27 mouse cellular contexts compared by ENCODE assay signal in the genomic region with DNA sequence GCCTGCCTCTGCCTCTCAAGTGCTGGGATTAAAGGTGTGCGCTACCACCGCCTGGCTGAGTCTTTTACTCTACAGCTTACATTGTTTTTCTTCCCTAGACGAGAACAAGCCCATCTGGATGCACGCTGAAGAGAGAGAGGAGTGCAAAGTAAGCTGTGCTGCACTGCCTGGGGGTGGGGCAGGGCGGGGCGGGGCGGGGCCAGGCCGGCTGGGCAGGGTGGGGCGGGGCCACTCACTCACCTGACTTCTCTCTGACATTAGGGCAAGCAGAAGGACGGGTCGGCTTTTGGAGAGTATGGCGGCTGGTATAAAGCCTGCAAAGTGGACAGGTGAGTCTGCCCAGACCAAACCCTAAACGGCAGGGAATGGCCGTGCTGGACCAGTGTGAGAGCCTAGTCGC. TPM values are rescaled to one million over a fixed set of nuclear protein-coding genes. Genes with fewer than 3 reads are reported as not detected.
DNase-seq lines count a peak whose midpoint lies in the region; ATAC-seq and TF ChIP-seq lines count a peak whose summit lies in the region.
"Had no signal": no experiment of that assay in that cellular context is flagged by ENCODE, and none has a peak within 500 bp of the region (broad histone marks: within the 10 kb centered on the region; RNA-seq: fewer than 3 reads in every experiment).

No protein-coding gene starts in this region.

- H3K27me3 ChIP-seq in embryonic facial prominence, embryonic 13.5 days, result no peaks in the 10 kb centered on the region
- no peaks in the 10 kb centered on the region for H3K27me3 ChIP-seq in embryonic facial prominence, embryonic 10.5 days (replicated peaks; ENCODE audit: low read depth, poor library complexity, severe bottlenecking)
- no peaks in the 10 kb centered on the region for H3K27me3 ChIP-seq in ES-Bruce4 (ENCODE audit: control insufficient read depth, insufficient read depth, low read length, poor library complexity, severe bottlenecking)
- H3K27me3 ChIP-seq in intestine, postnatal 0 days (replicated peaks; ENCODE audit: control insufficient read depth, insufficient read depth, low read length), result no peaks in the 10 kb centered on the region
- H3K27me3 ChIP-seq in stomach, embryonic 16.5 days (ENCODE audit: control insufficient read depth, insufficient read depth, low read length), result no peaks in the 10 kb centered on the region
- H3K27me3 ChIP-seq: forebrain, embryonic 13.5 days; heart, embryonic 12.5 days; heart, embryonic 15.5 days; hindbrain, embryonic 13.5 days; Patski had no signal

- H3K4me1 ChIP-seq in embryonic facial prominence, embryonic 13.5 days, result no peaks in the 10 kb centered on the region
- no peaks in the 10 kb centered on the region for H3K4me1 ChIP-seq in embryonic facial prominence, embryonic 10.5 days
- peaks cover 4% of the 10 kb centered on the region for H3K4me1 ChIP-seq in ES-Bruce4 (ENCODE audit: control insufficient read depth, insufficient read depth, low read length)
- H3K4me1 ChIP-seq in intestine, postnatal 0 days (replicated peaks; ENCODE audit: control insufficient read depth, insufficient read depth, low read length), result peaks cover 9% of the 10 kb centered on the region; the same call in 1 of the 2 replicates
- no peaks in the 10 kb centered on the region for H3K4me1 ChIP-seq in stomach, embryonic 16.5 days (ENCODE audit: control insufficient read depth, insufficient read depth, low read length)
- H3K4me1 ChIP-seq: forebrain, embryonic 10.5 days; forebrain, embryonic 13.5 days; heart, embryonic 12.5 days; heart, embryonic 15.5 days; hindbrain, embryonic 10.5 days; hindbrain, embryonic 13.5 days had no signal

- no peak overlapping the region for H3K4me3 ChIP-seq in embryonic facial prominence, embryonic 13.5 days
- no peak overlapping the region for H3K4me3 ChIP-seq in embryonic facial prominence, embryonic 10.5 days
- H3K4me3 ChIP-seq in ES-Bruce4 (ENCODE audit: low read depth, low read length), result peak overlapping the region; percentile 27; the same call in 1 of the 2 replicates
- no peak overlapping the region for H3K4me3 ChIP-seq in intestine, postnatal 0 days (ENCODE audit: low read depth, low read length)
- H3K4me3 ChIP-seq in stomach, embryonic 16.5 days (replicated peaks; ENCODE audit: low read length), result no peak overlapping the region
- H3K4me3 ChIP-seq: forebrain, embryonic 10.5 days; forebrain, embryonic 13.5 days; heart, embryonic 12.5 days; heart, embryonic 15.5 days; hindbrain, embryonic 10.5 days; hindbrain, embryonic 13.5 days had no signal

- no peaks in the 10 kb centered on the region for H3K9me3 ChIP-seq in embryonic facial prominence, embryonic 13.5 days
- H3K9me3 ChIP-seq in embryonic facial prominence, embryonic 10.5 days, result no peaks in the 10 kb centered on the region
- no peaks in the 10 kb centered on the region for H3K9me3 ChIP-seq in ES-Bruce4 (replicated peaks; ENCODE audit: control insufficient read depth, insufficient read depth, low read length, poor library complexity, severe bottlenecking)
- H3K9me3 ChIP-seq in intestine, postnatal 0 days (ENCODE audit: control insufficient read depth), result no peaks in the 10 kb centered on the region
- H3K9me3 ChIP-seq in stomach, embryonic 16.5 days (replicated peaks; ENCODE audit: control insufficient read depth, low read length), result no peaks in the 10 kb centered on the region
- H3K9me3 ChIP-seq: forebrain, embryonic 10.5 days; forebrain, embryonic 13.5 days; G1E; heart, embryonic 12.5 days; heart, embryonic 15.5 days; hindbrain, embryonic 10.5 days; hindbrain, embryonic 13.5 days had no signal

- 0 out of 2 replicates have a peak, but pooled peaks have one; percentile 22 for TF ChIP-seq EP300 in ES-Bruce4 (IDR thresholded peaks at IDR 0.05; ENCODE audit: insufficient read depth, low read depth, low read length)

- H3K27ac ChIP-seq in embryonic facial prominence, embryonic 13.5 days, result no peak overlapping the region
- no peak overlapping the region for H3K27ac ChIP-seq in embryonic facial prominence, embryonic 10.5 days (replicated peaks)
- no peak overlapping the region for H3K27ac ChIP-seq in ES-Bruce4 (ENCODE audit: insufficient read depth, low read length)
- no peak overlapping the region for H3K27ac ChIP-seq in intestine, postnatal 0 days (ENCODE audit: low read depth, low read length)
- H3K27ac ChIP-seq in stomach, embryonic 16.5 days (ENCODE audit: low read length), result no peak overlapping the region
- H3K27ac ChIP-seq: forebrain, embryonic 10.5 days; forebrain, embryonic 13.5 days; heart, embryonic 15.5 days; hindbrain, embryonic 10.5 days; hindbrain, embryonic 13.5 days had no signal

- H3K36me3 ChIP-seq in embryonic facial prominence, embryonic 13.5 days, result peaks cover 99% of the 10 kb centered on the region
- peaks cover 100% of the 10 kb centered on the region for H3K36me3 ChIP-seq in embryonic facial prominence, embryonic 10.5 days (replicated peaks)
- H3K36me3 ChIP-seq in ES-Bruce4 (ENCODE audit: control insufficient read depth, insufficient read depth, low read length, poor library complexity, severe bottlenecking), result peaks cover 13% of the 10 kb centered on the region
- H3K36me3 ChIP-seq in intestine, postnatal 0 days (ENCODE audit: control insufficient read depth, insufficient read depth), result peaks cover 85% of the 10 kb centered on the region
- peaks cover 34% of the 10 kb centered on the region for H3K36me3 ChIP-seq in stomach, embryonic 16.5 days (ENCODE audit: control insufficient read depth, insufficient read depth, low read length)

- WGBS in embryonic facial prominence, embryonic 13.5 days, result 72% methylated on average over 15 of the region's 15 CpGs
- WGBS in embryonic facial prominence, embryonic 10.5 days, result 64% methylated on average over 15 of the region's 15 CpGs
- WGBS in intestine, postnatal 0 days, result 47% methylated on average over 13 of the region's 15 CpGs
- 61% methylated on average over 15 of the region's 15 CpGs for WGBS in stomach, embryonic 16.5 days

- DNase-seq in embryonic facial prominence, embryonic 10.5 days (ENCODE audit: low spot score), result no peak
- no peak for DNase-seq in spleen, postnatal 14 days (ENCODE audit: low spot score in 2 of 2)
- no peak for DNase-seq in ovary, postnatal 14 days (ENCODE audit: low spot score)
- DNase-seq: adrenal gland, postnatal 10 days; adrenal gland, postnatal 36 days; cerebellum, adult 18-20 months; cerebellum, adult 9-10 months; cerebellum, postnatal 25 days; gastrocnemius, postnatal 25 days; heart, adult 18-20 months; heart, postnatal 10 days; heart, postnatal 36 days had no signal

- no peak for TF ChIP-seq POLR2A in ES-Bruce4 (IDR thresholded peaks at IDR 0.05; ENCODE audit: insufficient read depth, low read length)

- TF ChIP-seq CTCF in ES-Bruce4 (IDR thresholded peaks at IDR 0.05; ENCODE audit: low read depth, low read length), result no peak
- no peak for TF ChIP-seq CTCF in intestine, postnatal 0 days (IDR thresholded peaks at IDR 0.05; ENCODE audit: low read depth)

- peak; percentile 27; the same call in 1 of the 2 replicates for ATAC-seq in embryonic facial prominence, embryonic 13.5 days (ENCODE audit: insufficient number of reproducible peaks, insufficient read depth, low FRiP score, low TSS enrichment, low read depth)
- peak; percentile 31; the same call in 1 of the 2 replicates for ATAC-seq in intestine, postnatal 0 days
- ATAC-seq in stomach, embryonic 16.5 days (ENCODE audit: insufficient read depth, low FRiP score), result peak; percentile 44; the same call in 1 of the 2 replicates
- ATAC-seq in megakaryocyte-erythroid progenitor cell, adult 5-6 weeks (replicated peaks; ENCODE audit: low FRiP score, low TSS enrichment, poor library complexity, severe bottlenecking), result no peak
- ATAC-seq: forebrain, embryonic 13.5 days; forebrain, embryonic 16.5 days; hindbrain, embryonic 16.5 days; Patski had no signal

- H3K9ac ChIP-seq in embryonic facial prominence, embryonic 13.5 days, result no peak overlapping the region
- no peak overlapping the region for H3K9ac ChIP-seq in ES-Bruce4 (ENCODE audit: low read depth, poor library complexity, severe bottlenecking)
- H3K9ac ChIP-seq in intestine, postnatal 0 days (ENCODE audit: low read depth, low read length), result no peak overlapping the region
- no peak overlapping the region for H3K9ac ChIP-seq in stomach, embryonic 16.5 days (ENCODE audit: low read length)
- H3K9ac ChIP-seq: forebrain, embryonic 13.5 days; heart, embryonic 12.5 days; heart, embryonic 15.5 days; hindbrain, embryonic 13.5 days had no signal

- no peak overlapping the region for H3K4me2 ChIP-seq in embryonic facial prominence, embryonic 13.5 days
- 0 out of 2 replicates have a peak overlapping the region, but pooled peaks have one; percentile 24 for H3K4me2 ChIP-seq in intestine, postnatal 0 days (replicated peaks; ENCODE audit: low read depth)
- no peak overlapping the region for H3K4me2 ChIP-seq in stomach, embryonic 16.5 days (ENCODE audit: low read depth, low read length)
- H3K4me2 ChIP-seq: forebrain, embryonic 13.5 days; heart, embryonic 12.5 days; heart, embryonic 15.5 days; hindbrain, embryonic 13.5 days had no signal

RNA-seq across cellular contexts. Expression of a gene that starts 26.5 kb away (rescaled TPM):
- polyA plus RNA-seq in embryonic facial prominence, embryonic 13.5 days (2015; fragmentation: Nextera tagmentation; extraction: Ambion mirVana), result 113 and 122 TPM in 2 replicates
- polyA plus RNA-seq in embryonic facial prominence, embryonic 10.5 days (2016; fragmentation: Nextera tagmentation; extraction: Ambion mirVana), result 130 and 131 TPM in 2 replicates
- 92.2 and 92.5 TPM in 2 replicates for polyA plus RNA-seq in ES-Bruce4 (2011; ENCODE audit: insufficient read depth, insufficient read length, low read depth, missing spikeins)
- 42.9 and 45.7 TPM in 2 replicates for polyA plus RNA-seq in intestine, postnatal 0 days (2015; fragmentation: Nextera tagmentation; extraction: Ambion mirVana)
- polyA plus RNA-seq in stomach, embryonic 16.5 days (2015; fragmentation: Nextera tagmentation; extraction: Ambion mirVana), result 90.8 and 96.1 TPM in 2 replicates
- total RNA-seq in megakaryocyte-erythroid progenitor cell, adult 5-6 weeks (2014; fragmentation: Nextera tagmentation), result 35.3 and 58.3 TPM in 2 replicates
- total RNA-seq in megakaryocyte-erythroid progenitor cell, adult 5-6 weeks (2017), result 28.3 and 36.1 TPM in 2 replicates

RNA-seq across cellular contexts. Expression of a gene that starts 28.5 kb away (rescaled TPM):
- 8.4 and 9.3 TPM in 2 replicates for polyA plus RNA-seq in embryonic facial prominence, embryonic 13.5 days (2015; fragmentation: Nextera tagmentation; extraction: Ambion mirVana)
- polyA plus RNA-seq in embryonic facial prominence, embryonic 10.5 days (2016; fragmentation: Nextera tagmentation; extraction: Ambion mirVana), result 21.7 and 22.2 TPM in 2 replicates
- 13.9 and 14.3 TPM in 2 replicates for polyA plus RNA-seq in ES-Bruce4 (2011; ENCODE audit: insufficient read depth, insufficient read length, low read depth, missing spikeins)
- 3.4 and 6.1 TPM in 2 replicates for polyA plus RNA-seq in intestine, postnatal 0 days (2015; fragmentation: Nextera tagmentation; extraction: Ambion mirVana)
- 6.9 and 9.9 TPM in 2 replicates for polyA plus RNA-seq in stomach, embryonic 16.5 days (2015; fragmentation: Nextera tagmentation; extraction: Ambion mirVana)
- total RNA-seq in megakaryocyte-erythroid progenitor cell, adult 5-6 weeks (2014; fragmentation: Nextera tagmentation), result 32.1 and 34.7 TPM in 2 replicates
- total RNA-seq in megakaryocyte-erythroid progenitor cell, adult 5-6 weeks (2017), result 6.7 and 11.2 TPM in 2 replicates

RNA-seq across cellular contexts. Expression of a gene that starts 28.8 kb away (rescaled TPM):
- polyA plus RNA-seq in embryonic facial prominence, embryonic 13.5 days (2015; fragmentation: Nextera tagmentation; extraction: Ambion mirVana), result 105 and 113 TPM in 2 replicates
- 75.0 TPM in 2 replicates for polyA plus RNA-seq in embryonic facial prominence, embryonic 10.5 days (2016; fragmentation: Nextera tagmentation; extraction: Ambion mirVana)
- polyA plus RNA-seq in ES-Bruce4 (2011; ENCODE audit: insufficient read depth, insufficient read length, low read depth, missing spikeins), result 36.0 and 37.0 TPM in 2 replicates
- polyA plus RNA-seq in intestine, postnatal 0 days (2015; fragmentation: Nextera tagmentation; extraction: Ambion mirVana), result 104 and 107 TPM in 2 replicates
- polyA plus RNA-seq in stomach, embryonic 16.5 days (2015; fragmentation: Nextera tagmentation; extraction: Ambion mirVana), result 131 and 137 TPM in 2 replicates
- total RNA-seq in megakaryocyte-erythroid progenitor cell, adult 5-6 weeks (2014; fragmentation: Nextera tagmentation), result 7.3 and 20.4 TPM in 2 replicates
- 5.4 and 9.6 TPM in 2 replicates for total RNA-seq in megakaryocyte-erythroid progenitor cell, adult 5-6 weeks (2017)
